Mouse (Mus musculus): ENCODE results near the gene Pola1. TPM values are rescaled to one million over a fixed set of nuclear protein-coding genes. Genes with fewer than 3 reads are reported as not detected.

Gene Pola1
- polyA plus RNA-seq, 1 experiment from 2014 or later, result 21.8 TPM

DNA sequence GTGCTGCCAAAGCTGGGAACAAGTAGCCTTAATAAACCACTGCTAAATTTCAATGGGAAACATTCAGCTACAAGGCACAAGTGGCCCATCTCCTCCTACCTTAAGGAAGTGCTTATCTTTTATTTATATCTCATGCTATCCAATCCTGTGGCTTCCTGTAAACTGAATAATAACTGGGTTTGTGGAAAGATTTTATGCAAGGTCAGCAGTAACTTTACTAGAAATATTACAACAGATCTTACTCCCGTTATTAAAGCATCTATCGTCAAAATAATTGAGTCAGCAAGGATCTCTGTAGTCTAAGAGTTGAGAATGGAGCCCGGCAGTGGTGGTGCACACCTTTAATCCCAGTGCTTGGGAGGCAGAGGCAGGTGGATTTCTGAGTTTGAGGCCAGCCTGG, 11.6 kb upstream of the Pola1 start:
- no peak for ATAC-seq (ENCODE audit: insufficient number of reproducible peaks, insufficient read depth, low FRiP score, low TSS enrichment)
- no peak overlapping the region for H3K4me3 ChIP-seq
- 87% methylated on average over 3 of the region's 3 CpGs for WGBS
- no peak overlapping the region for H3K27ac ChIP-seq
- no peaks in the 10 kb centered on the region for H3K9me3 ChIP-seq
- no peak overlapping the region for H3K9ac ChIP-seq
- no peaks in the 10 kb centered on the region for H3K36me3 ChIP-seq
- H3K27me3 ChIP-seq, result no peaks in the 10 kb centered on the region
- no peak overlapping the region for H3K4me2 ChIP-seq (replicated peaks)
- no peaks in the 10 kb centered on the region for H3K4me1 ChIP-seq

DNA sequence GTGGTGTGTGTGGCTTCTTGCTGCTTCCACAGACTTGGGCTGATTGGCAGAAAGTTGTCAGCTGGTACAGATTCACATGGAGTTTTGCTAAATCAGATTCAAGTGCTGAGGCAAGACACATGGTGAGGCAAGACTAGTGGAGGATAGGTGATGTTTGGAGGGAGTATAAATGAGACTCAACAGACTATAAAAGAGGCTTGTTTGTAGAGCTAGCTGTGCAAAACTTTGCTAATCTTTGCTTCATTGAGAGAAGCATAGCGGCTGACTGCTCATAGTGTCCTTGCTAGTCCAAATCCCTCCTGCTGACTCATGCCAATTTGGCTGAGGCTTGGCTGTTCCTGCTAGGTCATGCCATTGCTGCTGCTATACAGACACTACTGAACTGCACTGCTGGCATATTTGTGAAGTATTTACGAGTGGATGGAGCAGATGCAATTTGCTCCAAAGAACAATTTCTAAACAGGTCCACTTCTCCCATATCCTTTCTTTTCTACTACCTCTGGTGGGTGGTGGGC, 3.0 kb upstream of the Pola1 start:
- H3K27ac ChIP-seq, result no peak overlapping the region
- no peaks in the 10 kb centered on the region for H3K27me3 ChIP-seq
- H3K4me3 ChIP-seq, result no peak overlapping the region
- H3K4me2 ChIP-seq (replicated peaks), result no peak overlapping the region
- H3K9ac ChIP-seq, result no peak overlapping the region
- 90% methylated on average over 2 of the region's 2 CpGs for WGBS
- no peaks in the 10 kb centered on the region for H3K36me3 ChIP-seq
- no peaks in the 10 kb centered on the region for H3K9me3 ChIP-seq
- no peak for ATAC-seq (ENCODE audit: insufficient number of reproducible peaks, insufficient read depth, low FRiP score, low TSS enrichment)
- no peaks in the 10 kb centered on the region for H3K4me1 ChIP-seq

DNA sequence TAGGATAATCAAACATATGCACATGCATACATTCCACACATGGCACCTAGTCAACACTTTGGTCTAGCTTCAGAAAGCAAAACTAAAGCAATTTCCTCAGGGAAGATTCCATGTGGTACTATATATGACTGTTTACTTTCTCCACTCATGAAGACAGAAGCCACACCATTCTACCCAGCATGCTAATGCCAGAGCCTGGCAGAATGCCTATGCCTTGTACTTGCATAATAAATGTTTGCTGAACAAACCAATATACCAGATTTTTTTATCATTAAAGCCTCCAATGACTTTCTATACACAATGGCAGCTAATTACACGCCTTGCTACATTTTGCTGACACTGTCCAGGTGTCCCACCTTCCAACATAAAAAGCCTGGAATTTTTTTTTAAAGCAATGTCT, 1.7 kb downstream of the Pola1 start:
- 0 out of 2 replicates have a peak overlapping the region, but pooled peaks have one; percentile 7 for H3K4me2 ChIP-seq (replicated peaks)

DNA sequence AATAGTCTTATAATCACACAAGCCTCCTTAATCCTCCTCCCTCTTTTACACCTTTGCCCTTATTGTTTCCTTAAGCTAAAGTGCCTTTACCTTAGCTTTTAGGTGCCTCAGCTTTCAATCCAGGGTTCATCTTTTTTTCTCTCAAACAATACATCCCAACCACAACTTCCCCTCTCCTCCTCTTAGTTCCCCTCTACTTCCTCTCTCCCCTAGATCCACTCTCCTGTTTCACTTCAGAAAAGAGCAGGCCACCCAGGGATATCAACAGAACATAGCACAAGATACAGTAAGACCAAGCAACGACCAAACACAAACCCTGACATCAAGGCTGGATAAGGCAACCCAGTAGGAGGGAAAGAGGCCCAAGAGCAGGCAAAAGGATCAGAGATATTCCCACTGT, 29.7 kb downstream of the Pola1 start:
- H3K9ac ChIP-seq, result no peak overlapping the region

More for the DNA sequence above, 1.7 kb downstream of the Pola1 start:
- Histone ChIP-seq H3K4me3 (no peak overlapping the region), H3K36me3 (no peaks in the 10 kb centered on the region), H3K4me1 (no peaks in the 10 kb centered on the region), H3K27me3 (no peaks in the 10 kb centered on the region), H3K9me3 (no peaks in the 10 kb centered on the region), H3K27ac (no peak overlapping the region), H3K9ac (no peak overlapping the region)
- WGBS, result 60% methylated on average over 1 of the region's 1 CpGs
- no peak for ATAC-seq (ENCODE audit: insufficient number of reproducible peaks, insufficient read depth, low FRiP score, low TSS enrichment)

DNA sequence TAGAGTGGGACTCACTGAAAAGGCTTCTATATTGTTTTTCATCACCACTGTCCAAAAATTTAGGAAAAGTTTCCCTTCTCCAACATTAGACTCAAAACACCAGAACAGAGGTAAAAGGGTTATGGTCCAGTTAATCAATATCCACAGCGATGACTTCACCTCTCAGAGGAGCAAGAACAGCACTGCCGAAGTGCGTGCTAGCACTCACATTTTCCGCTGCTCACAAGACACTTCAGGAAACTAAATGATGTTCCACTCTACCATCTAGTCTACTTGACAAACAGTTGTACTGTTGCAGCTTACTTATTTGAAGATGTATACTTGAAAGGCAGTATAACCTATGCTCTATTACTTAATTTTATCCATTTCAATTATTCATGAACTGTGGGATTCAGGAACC, 37.7 kb downstream of the Pola1 start:
- no peak overlapping the region for H3K4me2 ChIP-seq (replicated peaks)
- H3K27me3 ChIP-seq, result no peaks in the 10 kb centered on the region
- ATAC-seq (ENCODE audit: insufficient number of reproducible peaks, insufficient read depth, low FRiP score, low TSS enrichment), result no peak
- H3K36me3 ChIP-seq, result no peaks in the 10 kb centered on the region
- no peaks in the 10 kb centered on the region for H3K4me1 ChIP-seq
- no peak overlapping the region for H3K9ac ChIP-seq
- WGBS, result 92% methylated on average over 4 of the region's 4 CpGs
- H3K9me3 ChIP-seq, result no peaks in the 10 kb centered on the region
- no peak overlapping the region for H3K4me3 ChIP-seq
- H3K27ac ChIP-seq, result no peak overlapping the region

More for the DNA sequence above, 29.7 kb downstream of the Pola1 start:
- H3K4me1 ChIP-seq, result no peaks in the 10 kb centered on the region
- no peak for ATAC-seq (ENCODE audit: insufficient number of reproducible peaks, insufficient read depth, low FRiP score, low TSS enrichment)
- no peaks in the 10 kb centered on the region for H3K36me3 ChIP-seq
- H3K27ac ChIP-seq, result no peak overlapping the region
- H3K4me2 ChIP-seq (replicated peaks), result no peak overlapping the region
- H3K4me3 ChIP-seq, result no peak overlapping the region
- 65% methylated on average over 1 of the region's 1 CpGs for WGBS
- H3K9me3 ChIP-seq, result no peaks in the 10 kb centered on the region
- H3K27me3 ChIP-seq, result no peaks in the 10 kb centered on the region

DNA sequence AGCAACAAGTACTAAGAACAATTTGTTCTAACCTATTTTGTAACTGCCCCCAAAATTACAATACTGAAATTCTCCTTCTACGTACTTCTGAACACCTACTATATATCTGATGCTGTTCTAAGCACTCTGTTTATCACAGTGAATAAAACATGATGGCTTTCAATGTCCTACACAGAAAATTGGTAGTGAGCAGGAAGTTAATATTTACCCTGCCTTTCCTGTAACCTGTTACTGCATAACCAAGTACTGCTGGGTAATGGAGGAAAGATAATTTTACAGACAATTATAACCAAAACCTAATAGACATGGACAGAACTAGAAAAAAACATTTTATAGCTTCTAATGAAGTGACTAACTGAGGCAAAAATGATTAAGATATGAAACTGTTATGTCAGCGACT, 51.0 kb downstream of the Pola1 start:
- no peak overlapping the region for H3K9ac ChIP-seq
- no peak overlapping the region for H3K27ac ChIP-seq
- WGBS, result 88% methylated on average over 2 of the region's 2 CpGs
- no peak for ATAC-seq (ENCODE audit: insufficient number of reproducible peaks, insufficient read depth, low FRiP score, low TSS enrichment)
- H3K9me3 ChIP-seq, result no peaks in the 10 kb centered on the region
- H3K4me3 ChIP-seq, result no peak overlapping the region
- H3K4me1 ChIP-seq, result no peaks in the 10 kb centered on the region
- no peaks in the 10 kb centered on the region for H3K36me3 ChIP-seq
- H3K27me3 ChIP-seq, result no peaks in the 10 kb centered on the region
- H3K4me2 ChIP-seq (replicated peaks), result no peak overlapping the region

GRCm38 (mm10) chrX:93557171-93557570, 74.8 kb downstream of the Pola1 start:
- Histone ChIP-seq H3K4me2 (replicated peaks) (no peak overlapping the region), H3K4me1 (no peaks in the 10 kb centered on the region), H3K9me3 (no peaks in the 10 kb centered on the region), H3K36me3 (no peaks in the 10 kb centered on the region), H3K27me3 (no peaks in the 10 kb centered on the region), H3K27ac (no peak overlapping the region), H3K9ac (no peak overlapping the region), H3K4me3 (no peak overlapping the region)
- 41% methylated on average over 1 of the region's 1 CpGs for WGBS
- no peak for ATAC-seq (ENCODE audit: insufficient number of reproducible peaks, insufficient read depth, low FRiP score, low TSS enrichment)

GRCm38 (mm10) chrX:93539779-93540178, 92.2 kb downstream of the Pola1 start:
- ATAC-seq (ENCODE audit: insufficient number of reproducible peaks, insufficient read depth, low FRiP score, low TSS enrichment), result no peak
- Histone ChIP-seq H3K9me3 (no peaks in the 10 kb centered on the region), H3K27ac (no peak overlapping the region), H3K4me2 (replicated peaks) (no peak overlapping the region), H3K36me3 (no peaks in the 10 kb centered on the region), H3K9ac (no peak overlapping the region), H3K27me3 (no peaks in the 10 kb centered on the region), H3K4me3 (no peak overlapping the region), H3K4me1 (no peaks in the 10 kb centered on the region)
- WGBS, result 83% methylated on average over 2 of the region's 2 CpGs

DNA sequence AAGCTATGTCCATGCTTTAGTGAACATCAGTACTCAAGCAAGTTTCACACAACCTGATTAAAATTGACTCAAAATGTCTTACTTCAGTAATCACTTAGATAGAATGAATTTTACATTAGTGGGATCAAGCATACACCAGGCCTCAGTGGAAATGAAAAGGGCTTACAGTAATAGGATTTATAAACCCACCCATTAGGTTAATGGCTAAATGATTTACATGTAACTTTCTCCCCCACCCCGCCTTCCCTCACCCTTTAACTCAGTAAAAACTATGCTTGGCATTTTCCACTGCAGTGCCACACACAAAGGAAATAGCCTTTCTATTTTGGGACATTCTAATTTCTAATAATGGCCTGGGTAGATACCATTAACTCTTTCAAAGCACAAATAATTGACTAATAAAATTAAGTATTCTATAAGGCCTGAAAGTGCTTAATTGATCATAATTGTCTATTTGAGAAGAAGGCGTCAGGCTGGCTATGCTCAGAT, 129.0 kb downstream of the Pola1 start:
- Histone ChIP-seq H3K9me3 (no peaks in the 10 kb centered on the region), H3K9ac (no peak overlapping the region)
- WGBS, result 66% methylated on average over 2 of the region's 2 CpGs

GRCm38 (mm10) chrX:93497597-93497996, 134.4 kb downstream of the Pola1 start:
- H3K27ac ChIP-seq, result no peak overlapping the region
- H3K36me3 ChIP-seq, result no peaks in the 10 kb centered on the region
- no peak overlapping the region for H3K9ac ChIP-seq
- no peaks in the 10 kb centered on the region for H3K9me3 ChIP-seq
- H3K4me2 ChIP-seq (replicated peaks), result no peak overlapping the region
- no peaks in the 10 kb centered on the region for H3K27me3 ChIP-seq
- ATAC-seq (ENCODE audit: insufficient number of reproducible peaks, insufficient read depth, low FRiP score, low TSS enrichment), result no peak
- no peaks in the 10 kb centered on the region for H3K4me1 ChIP-seq
- no peak overlapping the region for H3K4me3 ChIP-seq
- 69% methylated on average over 6 of the region's 6 CpGs for WGBS

More for the DNA sequence above, 129.0 kb downstream of the Pola1 start:
- no peak for ATAC-seq (ENCODE audit: insufficient number of reproducible peaks, insufficient read depth, low FRiP score, low TSS enrichment)
- Histone ChIP-seq H3K4me1 (no peaks in the 10 kb centered on the region), H3K27ac (no peak overlapping the region), H3K36me3 (no peaks in the 10 kb centered on the region), H3K27me3 (no peaks in the 10 kb centered on the region), H3K4me2 (replicated peaks) (no peak overlapping the region), H3K4me3 (no peak overlapping the region)

GRCm38 (mm10) chrX:93465711-93466110, 166.2 kb downstream of the Pola1 start:
- H3K27ac ChIP-seq, result no peak overlapping the region
- H3K36me3 ChIP-seq, result no peaks in the 10 kb centered on the region
- ATAC-seq (ENCODE audit: insufficient number of reproducible peaks, insufficient read depth, low FRiP score, low TSS enrichment), result no peak
- H3K9ac ChIP-seq, result no peak overlapping the region
- H3K27me3 ChIP-seq, result no peaks in the 10 kb centered on the region
- H3K4me3 ChIP-seq, result no peak overlapping the region
- 44% methylated on average over 1 of the region's 1 CpGs for WGBS
- H3K4me1 ChIP-seq, result no peaks in the 10 kb centered on the region
- no peak overlapping the region for H3K4me2 ChIP-seq (replicated peaks)
- no peaks in the 10 kb centered on the region for H3K9me3 ChIP-seq

DNA sequence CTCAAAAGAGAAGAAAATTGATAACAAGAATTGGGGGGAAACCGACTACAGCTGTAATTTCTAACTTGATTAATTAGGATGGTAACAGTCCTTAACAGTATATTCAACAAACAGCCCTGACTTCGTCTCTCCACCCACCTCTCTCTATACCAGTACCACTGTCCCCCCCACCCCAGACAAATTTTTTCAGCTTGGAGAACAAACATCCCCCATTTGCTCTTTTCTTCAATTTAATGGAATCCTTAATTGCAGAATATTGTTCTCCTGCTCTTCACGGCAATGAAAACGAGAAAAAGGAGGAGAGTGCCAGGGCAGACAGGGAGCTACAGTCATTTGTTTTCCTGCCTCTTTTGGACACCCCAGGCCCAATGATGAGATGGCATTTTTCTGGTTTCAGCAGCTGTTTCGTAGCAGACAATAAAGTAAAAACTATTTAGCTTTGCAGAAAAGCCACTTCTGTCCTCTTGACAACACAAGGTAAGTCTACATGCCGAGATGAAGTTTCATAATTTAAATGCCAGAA, 202.2 kb downstream of the Pola1 start:
- no peaks in the 10 kb centered on the region for H3K27me3 ChIP-seq
- H3K4me2 ChIP-seq (replicated peaks), result no peak overlapping the region
- H3K9me3 ChIP-seq, result no peaks in the 10 kb centered on the region
- 70% methylated on average over 6 of the region's 6 CpGs for WGBS
- no peak overlapping the region for H3K9ac ChIP-seq
- no peaks in the 10 kb centered on the region for H3K4me1 ChIP-seq
- no peak overlapping the region for H3K4me3 ChIP-seq
- no peak overlapping the region for H3K27ac ChIP-seq
- ATAC-seq (ENCODE audit: insufficient number of reproducible peaks, insufficient read depth, low FRiP score, low TSS enrichment), result no peak
- H3K36me3 ChIP-seq, result no peaks in the 10 kb centered on the region
